Mouse (Mus musculus) liver, embryonic 14.5 days (tissue): ENCODE results near the gene Mrpl22.

ENCODE experiments used
- CTCF ChIP-seq: IDR thresholded peaks from 2 replicates; pipeline ENCODE4 v1.5.1; 2016; ENCODE audit warnings: antibody characterized with exemption, low read depth, control low read depth
- EP300 ChIP-seq: IDR thresholded peaks from 2 replicates; pipeline ENCODE4 v1.6.1; 2016; ENCODE audit warnings: antibody characterized with exemption, low read depth

- TF ChIP-seq CTCF (no peak), EP300 (no peak)
These were observed 43.1 kb downstream of the Mrpl22 start for GRCm38 (mm10) chr11:58214391-58215048.
